Mouse (Mus musculus): ENCODE results near the gene Ltbp1.

Gene Ltbp1

GRCm38 (mm10) chr17:75370120-75370519 is 364.8 kb downstream of the Ltbp1 start:
- no peak overlapping the region for H3K4me3 ChIP-seq (replicated peaks; ENCODE audit: low read length)
- H3K4me1 ChIP-seq (replicated peaks; ENCODE audit: low read depth, low read length) = peaks cover 7% of the 10 kb centered on the region; the same call in 1 of the 2 replicates
- H3K9me3 ChIP-seq (ENCODE audit: low read length) = no peaks in the 10 kb centered on the region
- H3K36me3 ChIP-seq (ENCODE audit: insufficient read depth, low read length) = no peaks in the 10 kb centered on the region
- H3K27me3 ChIP-seq (ENCODE audit: insufficient read depth, low read length) = no peaks in the 10 kb centered on the region
- TF ChIP-seq POU5F1 (IDR thresholded peaks at IDR 0.05; ENCODE audit: borderline replicate concordance, low read length) (no peak), CTCF (conservative IDR thresholded peaks at IDR 0.05; ENCODE audit: low read length) (peak; percentile 88)

GRCm38 (mm10) chr17:75371650-75372049 is 366.3 kb downstream of the Ltbp1 start:
- no peaks in the 10 kb centered on the region for H3K36me3 ChIP-seq (ENCODE audit: insufficient read depth, low read length)
- TF ChIP-seq POU5F1 (IDR thresholded peaks at IDR 0.05; ENCODE audit: borderline replicate concordance, low read length) = no peak
- TF ChIP-seq NANOG (IDR thresholded peaks at IDR 0.05; ENCODE audit: borderline replicate concordance, low read length) = no peak
- TF ChIP-seq CTCF (conservative IDR thresholded peaks at IDR 0.05; ENCODE audit: low read length) = no peak
- H3K27me3 ChIP-seq (ENCODE audit: insufficient read depth, low read length) = no peaks in the 10 kb centered on the region
- no peak overlapping the region for H3K4me3 ChIP-seq (replicated peaks; ENCODE audit: low read length)
- H3K9me3 ChIP-seq (ENCODE audit: low read length) = no peaks in the 10 kb centered on the region
- H3K4me1 ChIP-seq (replicated peaks; ENCODE audit: low read depth, low read length) = peaks cover 7% of the 10 kb centered on the region; the same call in 1 of the 2 replicates

GRCm38 (mm10) chr17:75372371-75372770 is 367.0 kb downstream of the Ltbp1 start:
- H3K4me1 ChIP-seq (replicated peaks; ENCODE audit: low read depth, low read length) = peaks cover 7% of the 10 kb centered on the region; the same call in 1 of the 2 replicates
- no peaks in the 10 kb centered on the region for H3K27me3 ChIP-seq (ENCODE audit: insufficient read depth, low read length)
- H3K4me3 ChIP-seq (replicated peaks; ENCODE audit: low read length) = no peak overlapping the region
- TF ChIP-seq CTCF (conservative IDR thresholded peaks at IDR 0.05; ENCODE audit: low read length) = peak; percentile 79
- no peak for TF ChIP-seq NANOG (IDR thresholded peaks at IDR 0.05; ENCODE audit: borderline replicate concordance, low read length)
- no peak for TF ChIP-seq POU5F1 (IDR thresholded peaks at IDR 0.05; ENCODE audit: borderline replicate concordance, low read length)
- no peaks in the 10 kb centered on the region for H3K9me3 ChIP-seq (ENCODE audit: low read length)
- H3K36me3 ChIP-seq (ENCODE audit: insufficient read depth, low read length) = no peaks in the 10 kb centered on the region

GRCm38 (mm10) chr17:75374287-75375024 is 369.1 kb downstream of the Ltbp1 start:
- no peaks in the 10 kb centered on the region for H3K27me3 ChIP-seq (ENCODE audit: insufficient read depth, low read length)
- peak; percentile 10; the same call in 1 of the 2 replicates for TF ChIP-seq CTCF (conservative IDR thresholded peaks at IDR 0.05; ENCODE audit: low read length)
- no peak for TF ChIP-seq NANOG (IDR thresholded peaks at IDR 0.05; ENCODE audit: borderline replicate concordance, low read length)
- peaks cover 7% of the 10 kb centered on the region; the same call in 1 of the 2 replicates for H3K4me1 ChIP-seq (replicated peaks; ENCODE audit: low read depth, low read length)
- no peaks in the 10 kb centered on the region for H3K9me3 ChIP-seq (ENCODE audit: low read length)
- no peak overlapping the region for H3K4me3 ChIP-seq (replicated peaks; ENCODE audit: low read length)
- no peaks in the 10 kb centered on the region for H3K36me3 ChIP-seq (ENCODE audit: insufficient read depth, low read length)

- peaks cover 30% of the 10 kb centered on the region for H3K4me1 ChIP-seq (replicated peaks; ENCODE audit: low read depth, low read length)
- no peak for TF ChIP-seq NANOG (IDR thresholded peaks at IDR 0.05; ENCODE audit: borderline replicate concordance, low read length)
- TF ChIP-seq POU5F1 (IDR thresholded peaks at IDR 0.05; ENCODE audit: borderline replicate concordance, low read length) = no peak
- TF ChIP-seq CTCF (conservative IDR thresholded peaks at IDR 0.05; ENCODE audit: low read length) = no peak
These were observed 373.0 kb downstream of the Ltbp1 start for GRCm38 (mm10) chr17:75378256-75378871.

GRCm38 (mm10) chr17:75380167-75380566 is 374.8 kb downstream of the Ltbp1 start:
- Histone ChIP-seq H3K4me1 (replicated peaks; ENCODE audit: low read depth, low read length) (peaks cover 33% of the 10 kb centered on the region), H3K9me3 (ENCODE audit: low read length) (no peaks in the 10 kb centered on the region), H3K36me3 (ENCODE audit: insufficient read depth, low read length) (no peaks in the 10 kb centered on the region), H3K4me3 (replicated peaks; ENCODE audit: low read length) (no peak overlapping the region), H3K27me3 (ENCODE audit: insufficient read depth, low read length) (no peaks in the 10 kb centered on the region)
- TF ChIP-seq POU5F1 (IDR thresholded peaks at IDR 0.05; ENCODE audit: borderline replicate concordance, low read length) (no peak), CTCF (conservative IDR thresholded peaks at IDR 0.05; ENCODE audit: low read length) (no peak), NANOG (IDR thresholded peaks at IDR 0.05; ENCODE audit: borderline replicate concordance, low read length) (no peak)

More at GRCm38 (mm10) chr17:75378256-75378871, 373.0 kb downstream of the Ltbp1 start:
- Histone ChIP-seq H3K27me3 (ENCODE audit: insufficient read depth, low read length) (no peaks in the 10 kb centered on the region), H3K36me3 (ENCODE audit: insufficient read depth, low read length) (no peaks in the 10 kb centered on the region), H3K4me3 (replicated peaks; ENCODE audit: low read length) (no peak overlapping the region), H3K9me3 (ENCODE audit: low read length) (no peaks in the 10 kb centered on the region)

GRCm38 (mm10) chr17:75388402-75388801 is 383.0 kb downstream of the Ltbp1 start:
- H3K27me3 ChIP-seq (ENCODE audit: insufficient read depth, low read length) = no peaks in the 10 kb centered on the region
- H3K4me1 ChIP-seq (replicated peaks; ENCODE audit: low read depth, low read length) = peaks cover 32% of the 10 kb centered on the region
- TF ChIP-seq CTCF (conservative IDR thresholded peaks at IDR 0.05; ENCODE audit: low read length) (peak; percentile 31), POU5F1 (IDR thresholded peaks at IDR 0.05; ENCODE audit: borderline replicate concordance, low read length) (no peak)
- no peaks in the 10 kb centered on the region for H3K9me3 ChIP-seq (ENCODE audit: low read length)
- H3K4me3 ChIP-seq (replicated peaks; ENCODE audit: low read length) = no peak overlapping the region
- no peaks in the 10 kb centered on the region for H3K36me3 ChIP-seq (ENCODE audit: insufficient read depth, low read length)

- no peaks in the 10 kb centered on the region for H3K9me3 ChIP-seq (ENCODE audit: low read length)
- H3K4me3 ChIP-seq (replicated peaks; ENCODE audit: low read length) = no peak overlapping the region
- TF ChIP-seq NANOG (IDR thresholded peaks at IDR 0.05; ENCODE audit: borderline replicate concordance, low read length) (no peak), POU5F1 (IDR thresholded peaks at IDR 0.05; ENCODE audit: borderline replicate concordance, low read length) (no peak), CTCF (conservative IDR thresholded peaks at IDR 0.05; ENCODE audit: low read length) (no peak)
These were observed 384.8 kb downstream of the Ltbp1 start for GRCm38 (mm10) chr17:75390142-75390541.

More at GRCm38 (mm10) chr17:75390142-75390541, 384.8 kb downstream of the Ltbp1 start:
- H3K4me1 ChIP-seq (replicated peaks; ENCODE audit: low read depth, low read length) = peaks cover 21% of the 10 kb centered on the region
- no peaks in the 10 kb centered on the region for H3K27me3 ChIP-seq (ENCODE audit: insufficient read depth, low read length)
- H3K36me3 ChIP-seq (ENCODE audit: insufficient read depth, low read length) = no peaks in the 10 kb centered on the region

Data from E14TG2a.4 (cell line).